ENCODE assay signal across 9 mouse cellular contexts in genomic region chr6:128134196-128134924, GRCm38 (mm10). TPM values are rescaled to one million over a fixed set of nuclear protein-coding genes. Genes with fewer than 3 reads are reported as not detected.
DNase-seq lines count a peak whose midpoint lies in the region; ATAC-seq and TF ChIP-seq lines count a peak whose summit lies in the region.
"Had no signal": no experiment of that assay in that cellular context is flagged by ENCODE, and none has a peak within 500 bp of the region (broad histone marks: within the 10 kb centered on the region; RNA-seq: fewer than 3 reads in every experiment).

No protein-coding gene starts in this region.

- H3K27ac ChIP-seq in midbrain, postnatal 0 days (ENCODE audit: low read depth, low read length) = 0 out of 2 replicates have a peak overlapping the region, but pooled peaks have one; percentile 32
- no peak overlapping the region for H3K27ac ChIP-seq in midbrain, embryonic 11.5 days (ENCODE audit: low read depth, low read length)
- H3K27ac ChIP-seq in heart, embryonic 16.5 days (ENCODE audit: low read length) = peak overlapping the region; percentile 82
- peak overlapping the region; percentile 71 for H3K27ac ChIP-seq in stomach, embryonic 15.5 days

- no peak for TF ChIP-seq CTCF in midbrain, postnatal 0 days (IDR thresholded peaks at IDR 0.05)

- no peak overlapping the region for H3K4me3 ChIP-seq in midbrain, postnatal 0 days (ENCODE audit: low read depth, low read length)
- no peak overlapping the region for H3K4me3 ChIP-seq in midbrain, embryonic 11.5 days (ENCODE audit: low read depth, low read length)
- H3K4me3 ChIP-seq in heart, embryonic 16.5 days (ENCODE audit: low read length) = no peak overlapping the region
- H3K4me3 ChIP-seq in stomach, embryonic 15.5 days (replicated peaks) = no peak overlapping the region

- no peaks in the 10 kb centered on the region for H3K9me3 ChIP-seq in midbrain, postnatal 0 days (ENCODE audit: low read length)
- no peaks in the 10 kb centered on the region for H3K9me3 ChIP-seq in midbrain, embryonic 11.5 days (ENCODE audit: control insufficient read depth, low read length)
- no peaks in the 10 kb centered on the region for H3K9me3 ChIP-seq in heart, embryonic 16.5 days (replicated peaks; ENCODE audit: control insufficient read depth, low read length)
- H3K9me3 ChIP-seq in stomach, embryonic 15.5 days = no peaks in the 10 kb centered on the region

- no peak overlapping the region for H3K9ac ChIP-seq in midbrain, postnatal 0 days (replicated peaks; ENCODE audit: low read length, poor library complexity, severe bottlenecking)
- H3K9ac ChIP-seq in midbrain, embryonic 11.5 days (ENCODE audit: low read length) = no peak overlapping the region
- H3K9ac ChIP-seq in heart, embryonic 16.5 days (ENCODE audit: low read length) = peak overlapping the region; percentile 54
- no peak overlapping the region for H3K9ac ChIP-seq in stomach, embryonic 15.5 days

- H3K4me1 ChIP-seq in midbrain, postnatal 0 days (ENCODE audit: insufficient read depth, low read length) = no peaks in the 10 kb centered on the region
- peaks cover 3% of the 10 kb centered on the region for H3K4me1 ChIP-seq in midbrain, embryonic 11.5 days (ENCODE audit: control insufficient read depth, insufficient read depth, low read length)
- peaks cover 43% of the 10 kb centered on the region for H3K4me1 ChIP-seq in heart, embryonic 16.5 days (ENCODE audit: control insufficient read depth, insufficient read depth, low read length)
- peaks cover 34% of the 10 kb centered on the region for H3K4me1 ChIP-seq in stomach, embryonic 15.5 days

- DNase-seq in midbrain, postnatal 0 days (ENCODE audit: low spot score) = no peak
- DNase-seq in midbrain, embryonic 11.5 days (ENCODE audit: low spot score, missing footprints) = no peak
- peak; percentile 76 to 85 for DNase-seq in kidney, postnatal 36 days
- DNase-seq in layer of hippocampus, adult 9-10 months (ENCODE audit: low spot score) = no peak
- no peak for DNase-seq in adrenal gland, postnatal 14 days
- no peak for DNase-seq in frontal cortex, postnatal 36 days (ENCODE audit: low spot score in 2 of 2)

- no peaks in the 10 kb centered on the region for H3K27me3 ChIP-seq in midbrain, postnatal 0 days (ENCODE audit: insufficient read depth, low read length)
- H3K27me3 ChIP-seq in midbrain, embryonic 11.5 days (ENCODE audit: control insufficient read depth, insufficient read depth, low read length) = no peaks in the 10 kb centered on the region
- no peaks in the 10 kb centered on the region for H3K27me3 ChIP-seq in heart, embryonic 16.5 days (ENCODE audit: control insufficient read depth, insufficient read depth, low read length)
- H3K27me3 ChIP-seq in stomach, embryonic 15.5 days (replicated peaks) = no peaks in the 10 kb centered on the region

- WGBS in midbrain, postnatal 0 days = 47% methylated on average over 8 of the region's 8 CpGs
- WGBS in midbrain, embryonic 11.5 days = 35% methylated on average over 8 of the region's 8 CpGs
- 31% methylated on average over 8 of the region's 8 CpGs for WGBS in heart, embryonic 16.5 days
- WGBS in stomach, embryonic 15.5 days = 31% methylated on average over 8 of the region's 8 CpGs

- H3K36me3 ChIP-seq in midbrain, postnatal 0 days (ENCODE audit: insufficient read depth, low read length) = no peaks in the 10 kb centered on the region
- H3K36me3 ChIP-seq in midbrain, embryonic 11.5 days (ENCODE audit: control insufficient read depth, insufficient read depth, low read length) = no peaks in the 10 kb centered on the region
- no peaks in the 10 kb centered on the region for H3K36me3 ChIP-seq in heart, embryonic 16.5 days (ENCODE audit: control insufficient read depth, insufficient read depth)
- H3K36me3 ChIP-seq in stomach, embryonic 15.5 days = no peaks in the 10 kb centered on the region

- no peak for ATAC-seq in midbrain, postnatal 0 days (ENCODE audit: low FRiP score)
- ATAC-seq in midbrain, embryonic 11.5 days (ENCODE audit: low FRiP score) = no peak
- ATAC-seq in heart, embryonic 16.5 days (replicated peaks; ENCODE audit: extremely low read depth, insufficient read depth, low FRiP score) = no peak
- ATAC-seq in stomach, embryonic 15.5 days (ENCODE audit: insufficient read depth, low FRiP score, low read depth) = peak; percentile 71; the same call in 1 of the 2 replicates
- ATAC-seq: activated CD4-positive, CD25-positive, alpha-beta regulatory T cell, adult 4 months had no signal

- H3K4me2 ChIP-seq in midbrain, postnatal 0 days (ENCODE audit: low read depth, low read length, poor library complexity, severe bottlenecking) = no peak overlapping the region
- no peak overlapping the region for H3K4me2 ChIP-seq in midbrain, embryonic 11.5 days
- peak overlapping the region; percentile 30; the same call in 1 of the 2 replicates for H3K4me2 ChIP-seq in heart, embryonic 16.5 days (ENCODE audit: low read depth, low read length)
- 0 out of 2 replicates have a peak overlapping the region, but pooled peaks have one; percentile 21 for H3K4me2 ChIP-seq in stomach, embryonic 15.5 days

RNA-seq across cellular contexts. Expression of gene Tspan9, which starts 9.0 kb away (rescaled TPM):
- 143 and 160 TPM in 2 replicates for total RNA-seq in midbrain, postnatal 0 days (2014; rRNA removed)
- 50.9 and 58.8 TPM in 2 replicates for polyA plus RNA-seq in midbrain, postnatal 0 days (2015; fragmentation: Nextera tagmentation; extraction: Ambion mirVana)
- polyA plus RNA-seq in midbrain, embryonic 11.5 days (2014; fragmentation: Nextera tagmentation; extraction: Ambion mirVana) = 32.7 and 44.1 TPM in 2 replicates
- polyA plus RNA-seq in heart, embryonic 16.5 days (2015; fragmentation: Nextera tagmentation; extraction: Ambion mirVana) = 138 and 151 TPM in 2 replicates
- 123 and 131 TPM in 2 replicates for polyA plus RNA-seq in stomach, embryonic 15.5 days (2015; fragmentation: Nextera tagmentation; extraction: Ambion mirVana)
- total RNA-seq in adrenal gland, postnatal 14 days (2021) = 53.9 and 59.0 TPM in 2 replicates

Comparison
In these comparisons a context has a peak if more than half of its experiments do, and no peak if none do; other contexts are left out.
1. DNase-seq: peak in kidney, postnatal 36 days (2 of 2); none in midbrain, postnatal 0 days (single experiment), midbrain, embryonic 11.5 days (single experiment), layer of hippocampus, adult 9-10 months (single experiment), adrenal gland, postnatal 14 days (single experiment) and frontal cortex, postnatal 36 days (0 of 2).
2. H3K4me2 ChIP-seq: peak in heart, embryonic 16.5 days (single experiment) and stomach, embryonic 15.5 days (single experiment); none in midbrain, postnatal 0 days (single experiment) and midbrain, embryonic 11.5 days (single experiment).